Mouse (Mus musculus) large intestine, adult 2 months (tissue): ENCODE results near the gene Piezo1. TPM values are rescaled to one million over a fixed set of nuclear protein-coding genes. Genes with fewer than 3 reads are reported as not detected.
"Not testable (repeated sequence)": the region's sequence is repeated elsewhere in the genome, so short reads cannot be mapped to it uniquely, and the experiment has no call there.

ENCODE experiments used
- DNase-seq: peaks from one replicate; pipeline ENCODE4 v3.0.0-alpha.2; 2012; ENCODE audit warnings: low read depth, low spot score
- WGBS: fragments of 180-500 bp; shearing (Covaris S2); methylation state at CpG from one replicate; pipeline ENCODE4 v1.1.7; 2018; 5-methylcytosine and 5-hydroxymethylcytosine counted together
- polyA plus RNA-seq: library from polyadenylated mRNA; depleted of rRNA; stranded (reverse); fragments of >200 nt; gene quantifications from 2 replicates; pipeline ENCODE4 v1.2.3, GENCODE M21; 2012; rRNA removed

Piezo1 gene
- polyA plus RNA-seq, result 35.4 and 38.3 TPM in 2 replicates

GRCm38 (mm10) chr8:122551265-122552051 is at the start of gene Piezo1:
TSS of gene Piezo1 (minus strand) at chr8:122551329.
- DNase-seq, result peak; percentile 76
- 9% methylated on average over 56 of the region's 56 CpGs for WGBS

DNA sequence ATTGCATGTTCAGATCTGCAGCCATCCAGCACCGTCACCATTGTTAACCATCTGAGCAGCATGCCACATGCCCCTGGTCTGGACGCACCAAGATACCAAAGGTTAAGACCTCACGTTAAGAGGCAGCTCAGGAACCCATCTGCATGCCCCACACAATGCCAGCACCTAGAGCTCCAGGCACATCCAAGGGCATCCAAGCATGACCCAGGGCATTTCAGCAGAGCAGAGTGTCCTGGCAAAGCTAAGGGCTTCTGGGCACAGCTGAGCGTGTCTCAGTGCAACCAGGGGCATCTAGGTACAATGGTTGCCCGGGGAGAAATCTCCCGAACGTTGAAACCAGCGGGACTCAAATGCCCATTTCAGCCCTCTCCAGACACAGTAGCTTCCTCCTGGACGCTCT is 49.5 kb upstream of the Piezo1 start:
- WGBS, result 95% methylated on average over 9 of the region's 9 CpGs

GRCm38 (mm10) chr8:122596031-122596430 is 44.9 kb upstream of the Piezo1 start:
- WGBS, result 75% methylated on average over 4 of the region's 4 CpGs
- DNase-seq, result no peak

More for the DNA sequence above, 49.5 kb upstream of the Piezo1 start:
- DNase-seq, result no peak

- WGBS, result 93% methylated on average over 19 of the region's 19 CpGs
- DNase-seq, result no peak
Observed at GRCm38 (mm10) chr8:122593783-122594507, 42.8 kb upstream of the Piezo1 start.

DNA sequence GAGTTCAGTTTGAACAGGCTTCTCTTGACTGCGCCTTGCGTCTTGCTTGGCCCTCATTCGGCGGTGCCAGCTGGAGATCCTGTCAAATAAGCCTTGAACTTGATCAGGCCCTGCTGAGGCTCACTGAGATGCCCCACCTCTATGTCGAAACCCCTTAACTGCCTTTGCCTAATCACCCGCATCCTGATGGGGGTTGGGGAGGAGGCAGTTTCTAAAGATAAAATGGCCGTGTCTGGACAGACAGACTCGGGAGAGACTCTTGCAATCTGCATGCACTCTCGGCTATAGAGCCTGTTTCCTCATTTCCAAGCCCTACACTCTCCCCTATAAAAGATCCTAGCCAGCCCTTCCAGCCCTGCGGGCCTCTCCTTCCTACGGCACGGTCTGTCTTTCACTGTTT is 42.1 kb upstream of the Piezo1 start:
- 68% methylated on average over 12 of the region's 12 CpGs for WGBS
- no peak for DNase-seq

GRCm38 (mm10) chr8:122586749-122587148 is 35.6 kb upstream of the Piezo1 start:
- WGBS, result 44% methylated on average over 10 of the region's 10 CpGs
- DNase-seq, result no peak

DNA sequence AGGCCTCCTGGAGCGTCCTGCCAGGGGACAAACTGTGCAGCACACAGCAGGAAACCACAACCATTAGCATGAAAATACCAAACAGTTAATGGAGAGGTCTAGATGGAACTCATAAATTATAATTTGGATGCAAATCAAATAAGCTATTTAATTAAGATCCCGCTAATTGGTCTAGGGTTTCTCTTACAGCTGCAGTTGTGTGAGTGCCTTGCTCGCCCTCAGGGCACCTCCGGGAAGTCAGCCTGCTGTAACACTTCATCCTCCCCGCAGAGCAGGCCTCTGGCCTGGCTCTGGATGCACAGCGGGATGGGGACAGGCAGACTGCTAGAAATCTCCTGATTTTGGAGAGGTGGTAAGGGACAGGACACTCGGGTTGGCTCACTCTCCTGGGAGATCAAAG is 35.0 kb upstream of the Piezo1 start:
- no peak for DNase-seq
- 71% methylated on average over 7 of the region's 7 CpGs for WGBS

GRCm38 (mm10) chr8:122585411-122585891 is 34.3 kb upstream of the Piezo1 start:
- 16% methylated on average over 14 of the region's 14 CpGs for WGBS
- DNase-seq, result no peak

DNA sequence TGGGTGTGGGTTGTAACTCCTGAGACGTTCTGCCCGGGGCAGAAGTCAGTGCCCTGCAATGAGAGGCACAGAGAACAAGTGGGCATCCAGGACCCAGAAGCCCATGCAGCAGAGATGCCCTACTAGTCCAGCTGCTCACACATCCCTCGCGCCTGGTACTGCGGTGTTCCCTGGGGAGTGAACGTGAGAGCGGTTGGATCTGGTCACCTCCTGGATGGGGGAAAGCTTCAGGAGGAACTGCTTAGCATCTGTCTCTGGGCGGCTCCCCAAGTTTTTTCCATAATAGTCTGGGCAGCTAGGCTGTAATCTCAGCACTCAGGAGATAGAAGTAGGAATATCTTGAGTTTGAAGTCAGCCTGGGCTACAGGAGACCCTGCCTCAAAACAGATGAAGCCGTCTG is 33.9 kb upstream of the Piezo1 start:
- 44% methylated on average over 9 of the region's 9 CpGs for WGBS

GRCm38 (mm10) chr8:122580926-122581325 is 29.8 kb upstream of the Piezo1 start:
- no peak for DNase-seq
- WGBS, result 82% methylated on average over 15 of the region's 15 CpGs

More for the DNA sequence above, 33.9 kb upstream of the Piezo1 start:
- DNase-seq, result no peak

- 73% methylated on average over 7 of the region's 7 CpGs for WGBS
- no peak for DNase-seq
Observed at GRCm38 (mm10) chr8:122579196-122579595, 28.1 kb upstream of the Piezo1 start.

DNA sequence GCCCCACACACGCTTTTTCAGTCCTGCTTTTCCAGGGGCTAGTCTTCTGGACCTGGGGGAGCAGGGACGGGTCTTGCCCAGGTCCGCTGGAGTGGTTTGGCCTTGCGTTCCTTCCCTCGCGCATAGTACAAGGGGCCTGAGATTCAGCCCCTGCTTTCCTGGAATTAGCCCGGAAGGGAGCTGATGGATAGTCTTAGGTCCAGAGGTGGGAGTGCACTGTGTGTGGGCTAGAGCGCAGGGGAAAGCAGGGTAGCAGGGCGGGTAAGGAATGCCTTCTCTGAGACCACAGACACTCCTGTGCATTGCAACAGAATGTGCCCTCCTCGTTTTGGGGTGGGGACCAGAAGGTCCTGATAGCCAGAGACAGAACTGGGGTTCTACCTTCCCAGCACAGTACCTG is 26.0 kb upstream of the Piezo1 start:
- WGBS, result 51% methylated on average over 10 of the region's 10 CpGs
- DNase-seq, result no peak

DNA sequence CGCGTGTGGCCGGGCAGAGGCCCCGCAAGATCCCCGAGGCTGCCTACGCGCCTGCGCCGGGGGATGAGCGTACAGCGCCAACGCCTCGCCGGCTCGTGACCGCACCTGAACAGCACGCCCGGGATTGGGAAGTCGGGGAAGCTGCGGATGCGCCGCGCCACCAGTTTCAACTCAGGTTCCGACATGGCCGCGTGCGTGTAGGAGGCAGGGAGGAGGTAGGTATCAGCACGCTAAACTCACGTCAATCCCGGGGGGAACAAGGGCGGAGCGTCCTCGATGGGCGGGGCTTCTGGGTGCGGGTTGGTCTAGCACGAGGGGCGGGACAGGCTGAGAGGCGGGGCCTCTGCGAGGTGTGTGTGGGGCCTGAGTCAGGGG is 25.5 kb upstream of the Piezo1 start, which contains the start of gene Aprt:
TSS of gene Aprt (minus strand) at position 262 of the 375 bp plus-strand sequence.
- no peak for DNase-seq
- under 1% methylated on average over 39 of the region's 39 CpGs for WGBS

DNA sequence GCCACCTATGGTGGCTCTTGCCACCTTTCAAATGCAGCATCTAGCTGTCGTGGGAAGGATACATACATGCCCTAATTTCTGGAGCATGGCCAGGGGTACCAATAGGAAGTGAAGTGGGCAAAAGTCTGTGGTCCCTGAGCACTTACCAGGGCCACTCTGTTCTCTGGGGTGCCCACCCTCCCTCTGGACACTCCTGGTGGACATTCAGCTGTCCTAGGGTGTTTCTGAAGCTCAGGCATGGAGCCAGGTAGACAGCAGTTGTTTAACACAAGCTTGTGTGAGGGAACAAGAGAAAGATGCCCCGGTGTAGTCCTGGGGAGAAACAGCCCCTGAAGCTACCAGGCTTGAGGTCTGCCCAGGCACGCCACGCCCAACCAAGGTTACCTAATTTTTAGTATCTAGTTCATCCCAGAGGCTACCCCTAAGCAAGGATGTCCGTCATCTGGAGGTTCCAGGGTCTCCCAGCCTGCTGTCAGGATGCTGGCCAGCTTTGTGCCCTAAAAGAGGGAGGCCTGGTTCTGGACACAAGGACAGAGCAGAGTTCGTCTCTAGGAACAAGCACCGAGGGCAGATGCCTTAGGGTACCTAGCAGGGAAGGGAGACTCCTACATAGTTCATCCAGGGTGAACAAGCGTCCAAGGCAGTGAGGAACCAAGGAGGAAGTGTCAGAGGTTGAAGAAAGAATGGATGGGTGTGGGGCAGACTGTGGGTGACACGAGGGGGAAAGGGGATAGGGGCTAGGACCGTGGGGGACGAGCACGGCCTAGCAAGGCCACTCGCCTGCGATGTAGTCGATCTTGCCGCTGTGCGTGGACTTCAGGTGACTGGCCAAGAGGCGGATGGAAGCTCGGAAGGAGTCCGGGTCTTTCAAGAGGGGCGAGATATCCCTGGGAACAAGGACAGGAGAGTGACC is 24.9 kb upstream of the Piezo1 start:
- no peak for DNase-seq
- WGBS, result 9% methylated on average over 21 of the region's 21 CpGs

GRCm38 (mm10) chr8:122575286-122575685 is 24.2 kb upstream of the Piezo1 start:
- DNase-seq, result no peak
- WGBS, result 46% methylated on average over 8 of the region's 8 CpGs

- 27% methylated on average over 10 of the region's 10 CpGs for WGBS
- no peak for DNase-seq
Observed at GRCm38 (mm10) chr8:122574667-122575251, 23.6 kb upstream of the Piezo1 start.

GRCm38 (mm10) chr8:122574264-122574663 is 23.1 kb upstream of the Piezo1 start:
- no peak for DNase-seq
- 26% methylated on average over 3 of the region's 3 CpGs for WGBS

- DNase-seq, result no peak
- WGBS, result 66% methylated on average over 9 of the region's 9 CpGs
Observed at GRCm38 (mm10) chr8:122573577-122573976, 22.4 kb upstream of the Piezo1 start.

DNA sequence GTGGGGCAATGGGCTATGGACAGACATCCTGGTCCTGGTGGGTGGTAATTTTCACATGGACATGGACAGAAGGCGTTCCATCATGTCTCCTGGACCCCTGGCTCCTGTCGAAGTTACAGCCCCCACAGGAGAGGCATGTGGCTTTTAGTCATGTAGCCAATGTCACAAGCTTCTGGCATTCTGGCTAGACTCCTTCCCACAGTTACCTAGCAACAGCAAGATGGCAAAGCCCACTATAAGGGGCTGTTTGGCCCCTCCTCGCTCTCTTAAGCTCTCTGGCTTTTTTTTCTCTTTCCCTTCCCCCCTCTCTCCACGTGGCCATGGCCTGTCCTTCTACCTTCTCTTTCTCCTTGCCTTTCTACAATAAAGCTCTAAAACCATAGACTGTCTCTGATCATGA is 22.0 kb upstream of the Piezo1 start:
- 66% methylated on average over 4 of the region's 4 CpGs for whole genome bisulfite sequencing
- not testable (repeated sequence) for DNase-seq
